Mouse (Mus musculus) gastrocnemius, adult 8-10 months (tissue): Measurements from ENCODE around the gene Tnfrsf9. TPM values are rescaled to one million over a fixed set of nuclear protein-coding genes. Genes with fewer than 3 reads are reported as not detected.
A peak's percentile ranks its signal among the peaks of the same experiment; 100 is the strongest.

Experiments used
- DNase-seq, 2 experiments: peaks; one replicate each; pipeline ENCODE4 v3.0.0; 2022; ENCODE audit warnings: low spot score in 2 of 2
- total RNA-seq, 4 experiments: library from RNA; stranded (reverse); gene quantifications; 2 replicates each; pipeline ENCODE4 v1.2.4; 2022

The Tnfrsf9 gene
- total RNA-seq, 4 experiments from 2014 or later = 0.13 to 0.65 (median 0.19) TPM

- DNase-seq = no peak
Observed at GRCm38 (mm10) chr4:150926924-150927705, 12.8 kb downstream of the Tnfrsf9 start.

DNA sequence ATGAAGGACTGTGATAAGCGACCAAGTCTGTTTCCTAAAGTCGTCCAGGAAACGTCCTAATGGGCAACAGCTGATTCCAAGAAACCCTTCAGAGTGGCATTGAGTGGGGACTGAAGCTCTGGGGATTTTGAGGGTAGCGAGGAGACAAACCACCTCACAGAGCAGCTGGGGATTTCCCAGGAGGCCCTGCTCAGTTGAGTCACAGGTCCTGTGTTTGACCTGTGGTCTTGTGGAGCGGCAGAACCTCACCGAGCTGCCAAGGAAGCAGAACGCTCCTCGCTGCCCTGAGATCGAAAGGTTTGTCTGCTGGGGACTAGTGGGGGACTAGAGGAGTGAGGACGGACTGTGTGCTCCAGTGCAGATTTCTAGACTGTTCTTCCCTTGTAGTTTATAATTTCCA is 13.4 kb downstream of the Tnfrsf9 start:
- DNase-seq = no peak

- DNase-seq = no peak
Observed at GRCm38 (mm10) chr4:150933503-150933902, 19.1 kb downstream of the Tnfrsf9 start.

GRCm38 (mm10) chr4:150937293-150938062 is 23.1 kb downstream of the Tnfrsf9 start:
- DNase-seq = no peak

DNA sequence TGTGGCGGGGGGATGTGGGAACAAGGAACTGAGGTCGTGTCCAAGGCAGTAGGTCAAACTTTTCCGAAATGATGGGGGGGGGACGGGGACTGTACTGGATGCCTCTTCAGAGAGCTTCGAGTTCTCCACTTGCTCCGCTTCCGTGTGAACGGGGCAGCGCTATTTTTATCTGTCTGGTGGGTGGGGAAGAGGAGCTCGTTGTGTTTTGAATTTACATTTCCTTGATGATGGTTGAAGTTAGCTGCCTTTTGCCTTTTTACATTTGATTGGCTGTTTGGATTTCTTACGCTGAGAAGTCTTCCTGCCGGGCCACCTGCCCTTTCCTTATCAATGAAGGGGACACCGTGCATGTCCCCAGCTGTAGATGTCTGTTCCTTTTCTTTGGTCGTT is 23.7 kb downstream of the Tnfrsf9 start:
- DNase-seq = no peak

DNA sequence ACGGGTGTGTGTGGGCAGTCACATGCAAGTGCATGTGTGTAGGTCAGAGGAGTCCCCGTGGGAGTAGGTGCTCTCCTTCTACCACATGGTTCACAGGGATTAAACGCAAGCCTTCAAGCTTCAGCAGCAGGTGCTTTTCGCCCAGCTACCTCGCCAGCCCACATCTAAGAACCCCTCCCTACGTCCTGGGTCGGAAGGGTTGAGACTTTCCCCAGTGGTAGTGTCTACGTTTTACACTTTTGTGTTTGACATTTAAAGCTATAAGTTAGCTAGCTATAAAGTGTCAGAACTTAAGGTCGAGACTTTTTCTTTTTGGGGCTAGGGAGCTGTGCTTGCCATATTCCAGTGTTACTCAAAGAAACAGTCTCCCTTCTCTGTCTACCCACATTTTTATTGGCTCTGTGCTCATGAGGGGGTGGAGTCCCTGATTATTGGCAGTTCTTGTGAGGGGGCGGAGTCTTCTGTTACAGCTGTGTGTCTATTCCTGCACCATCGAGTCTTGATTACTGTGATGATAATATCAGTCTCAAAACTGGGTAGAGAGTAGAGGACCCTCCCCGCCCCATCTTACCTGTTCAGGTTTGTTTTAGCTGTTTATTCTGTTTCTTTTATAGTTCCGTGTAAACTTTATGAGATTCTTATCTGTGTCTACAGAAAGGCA is 25.8 kb downstream of the Tnfrsf9 start:
- DNase-seq = no peak

GRCm38 (mm10) chr4:150944707-150945106 is 30.3 kb downstream of the Tnfrsf9 start:
- no peak for DNase-seq

GRCm38 (mm10) chr4:150950972-150951371 is 36.6 kb downstream of the Tnfrsf9 start:
- DNase-seq = no peak

- DNase-seq = no peak
Observed at GRCm38 (mm10) chr4:150956369-150957105, 42.2 kb downstream of the Tnfrsf9 start.

GRCm38 (mm10) chr4:150957106-150957458 is 42.7 kb downstream of the Tnfrsf9 start:
- DNase-seq = no peak

DNA sequence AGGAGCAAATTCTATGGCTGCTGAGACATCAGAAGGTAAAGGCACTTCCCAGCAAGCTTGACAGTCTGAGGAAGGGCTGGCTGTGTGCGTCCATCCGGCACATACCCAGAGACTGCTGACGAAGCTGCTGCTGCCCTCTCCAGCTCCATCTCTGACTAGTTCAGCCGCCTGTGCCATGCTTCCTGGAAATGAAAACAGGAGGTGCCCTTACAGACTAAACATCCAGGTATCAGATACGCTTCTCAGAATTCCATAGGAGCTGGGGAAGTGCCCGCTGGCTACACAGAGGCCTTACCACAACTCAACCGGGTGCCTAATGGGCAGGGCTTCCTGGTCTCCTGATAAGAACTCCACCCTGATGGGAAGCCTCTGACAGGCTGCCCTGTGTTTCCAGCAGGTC is 44.2 kb downstream of the Tnfrsf9 start:
- peak in 1 of 2 experiments; percentile 22 for DNase-seq

DNA sequence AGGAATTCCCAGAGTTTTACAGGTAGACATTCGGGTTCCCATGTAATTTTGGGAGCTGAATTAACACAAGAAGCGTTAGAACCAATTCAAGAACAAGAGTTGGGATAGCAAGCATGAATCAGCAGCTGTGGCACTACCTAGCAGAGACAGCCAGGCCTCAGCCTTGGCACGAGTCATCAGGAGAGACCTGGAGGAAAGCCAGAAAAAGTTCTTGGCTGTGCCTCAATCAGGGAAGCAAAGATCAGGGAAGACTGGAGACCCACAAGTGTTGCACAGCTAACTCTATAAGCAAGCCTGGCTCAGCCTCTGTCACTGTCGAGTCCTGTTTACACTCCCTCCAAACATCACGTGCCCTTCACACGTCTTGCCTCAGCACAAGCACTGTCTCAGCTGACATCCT is 47.9 kb downstream of the Tnfrsf9 start:
- DNase-seq = no peak

- DNase-seq = peak in 1 of 2 experiments; percentile 14
Observed at GRCm38 (mm10) chr4:150963711-150964110, 49.3 kb downstream of the Tnfrsf9 start.

GRCm38 (mm10) chr4:150964635-150965554 is 50.5 kb downstream of the Tnfrsf9 start:
- DNase-seq = peak; percentile 69 to 79

DNA sequence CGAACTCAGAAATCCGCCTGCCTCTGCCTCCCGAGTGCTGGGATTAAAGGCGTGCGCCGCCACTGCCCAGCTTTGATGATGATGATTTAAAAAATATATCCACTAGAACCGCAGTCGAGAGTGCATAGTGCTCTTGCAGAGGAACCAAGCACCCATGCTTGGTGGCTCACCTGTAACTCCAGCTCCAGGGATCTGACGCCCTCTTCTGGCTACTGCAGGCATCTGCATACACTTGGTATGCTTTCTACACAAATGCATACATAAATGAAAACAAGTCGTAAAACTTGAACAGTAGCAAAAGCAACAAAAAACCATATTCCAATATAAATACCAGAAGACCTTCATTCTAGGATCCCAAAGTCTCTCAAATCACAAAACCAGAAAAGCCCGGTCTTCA is 51.2 kb downstream of the Tnfrsf9 start:
- DNase-seq = no peak

GRCm38 (mm10) chr4:150966556-150966955 is 52.2 kb downstream of the Tnfrsf9 start:
- no peak for DNase-seq

DNA sequence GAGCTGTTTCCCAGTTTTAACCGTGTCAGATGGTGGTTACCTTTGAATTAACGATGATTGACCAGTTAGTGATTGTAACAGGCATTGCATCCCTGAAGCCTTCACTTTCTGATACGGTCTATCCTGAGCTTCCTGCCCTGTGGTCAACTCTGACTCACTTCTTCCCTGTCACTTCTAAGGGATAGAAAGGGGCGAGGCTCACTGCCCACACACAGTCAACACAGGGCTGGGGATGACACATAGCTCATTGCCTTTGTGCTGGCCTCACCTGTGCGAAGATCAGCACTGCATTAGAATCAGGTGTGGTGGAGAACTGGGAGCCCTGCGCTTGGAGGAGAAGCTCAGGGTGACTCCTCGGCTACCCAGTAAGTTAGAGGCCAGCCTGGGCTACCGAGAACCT is 54.6 kb downstream of the Tnfrsf9 start:
- no peak for DNase-seq

- DNase-seq = no peak
Observed at GRCm38 (mm10) chr4:150973264-150973663, 58.9 kb downstream of the Tnfrsf9 start.

GRCm38 (mm10) chr4:150975145-150975544 is 60.8 kb downstream of the Tnfrsf9 start:
- no peak for DNase-seq

DNA sequence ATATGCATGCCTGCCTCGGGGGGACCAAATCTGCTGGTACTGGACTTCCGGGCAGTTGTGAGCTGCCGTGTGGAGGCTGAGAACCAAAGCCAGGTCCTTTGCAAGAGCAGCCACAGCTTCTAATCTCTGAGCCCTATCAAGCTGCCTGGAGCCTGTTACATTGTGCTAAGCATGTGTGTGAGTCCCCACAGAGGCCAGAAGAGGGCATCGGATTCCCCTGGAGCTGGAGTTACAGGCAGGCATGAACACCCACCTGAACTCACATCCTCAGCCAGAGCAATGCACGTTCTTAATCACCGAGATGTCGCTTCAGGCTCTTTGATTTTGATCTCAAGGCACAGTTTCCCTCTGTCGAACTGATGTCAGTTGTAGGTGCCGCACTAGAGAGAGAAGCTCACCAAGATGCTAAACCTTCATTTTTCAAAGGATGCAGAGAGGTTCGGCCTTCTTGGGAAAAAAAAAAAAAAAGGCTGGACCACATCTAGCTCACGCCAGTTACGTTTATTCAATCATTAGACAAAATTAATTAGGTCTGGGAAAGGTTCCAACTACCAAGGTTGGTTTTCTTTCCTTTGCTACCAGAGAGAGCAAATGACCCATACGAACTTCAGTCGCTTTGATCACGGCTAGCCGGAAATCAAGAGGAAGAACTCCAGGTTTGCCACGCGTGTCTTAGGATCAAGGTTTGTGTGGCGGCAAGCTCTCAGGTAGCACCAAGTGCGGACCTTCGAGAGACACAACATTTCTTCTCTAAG is 64.0 kb downstream of the Tnfrsf9 start:
- no peak for DNase-seq
